Mouse (Mus musculus) heart, postnatal 0 days (tissue): Measurements from ENCODE around the gene Abca16.

Experiments used
- CTCF ChIP-seq: IDR thresholded peaks from 2 replicates; pipeline ENCODE4 v1.5.1; 2016; ENCODE audit warnings: antibody characterized with exemption, control low read depth, low read depth
- EP300 ChIP-seq: IDR thresholded peaks from 2 replicates; pipeline ENCODE4 v1.6.1; 2016; ENCODE audit warnings: antibody characterized with exemption, low read depth

GRCm38 (mm10) chr7:120503891-120504662 lies 94.6 kb downstream of the Abca16 start:
- TF ChIP-seq CTCF (no peak), EP300 (no peak)
